In genomic region chr3:106981323-106981722, GRCm38 (mm10) we compare ENCODE assay signal across 22 mouse cellular contexts. TPM values are rescaled to one million over a fixed set of nuclear protein-coding genes. Genes with fewer than 3 reads are reported as not detected.
DNase-seq lines count a peak whose midpoint lies in the region; ATAC-seq and TF ChIP-seq lines count a peak whose summit lies in the region.
"Had no signal": no experiment of that assay in that cellular context is flagged by ENCODE, and none has a peak within 500 bp of the region (broad histone marks: within the 10 kb centered on the region; RNA-seq: fewer than 3 reads in every experiment).

No protein-coding gene starts in this region.

- TF ChIP-seq CTCF in hindbrain, postnatal 0 days (IDR thresholded peaks at IDR 0.05; ENCODE audit: low read depth), result no peak

- H3K27me3 ChIP-seq in hindbrain, embryonic 14.5 days (ENCODE audit: control insufficient read depth, insufficient read depth, low read length), result no peaks in the 10 kb centered on the region
- H3K27me3 ChIP-seq in hindbrain, postnatal 0 days (ENCODE audit: insufficient read depth, low read length), result no peaks in the 10 kb centered on the region
- H3K27me3 ChIP-seq in midbrain, embryonic 12.5 days, result no peaks in the 10 kb centered on the region
- H3K27me3 ChIP-seq in neural tube, embryonic 15.5 days (replicated peaks), result no peaks in the 10 kb centered on the region
- H3K27me3 ChIP-seq: embryonic facial prominence, embryonic 15.5 days had no signal

- no peaks in the 10 kb centered on the region for H3K9me3 ChIP-seq in hindbrain, embryonic 14.5 days (ENCODE audit: control insufficient read depth, low read length)
- no peaks in the 10 kb centered on the region for H3K9me3 ChIP-seq in hindbrain, postnatal 0 days (ENCODE audit: low read length)
- no peaks in the 10 kb centered on the region for H3K9me3 ChIP-seq in midbrain, embryonic 12.5 days
- H3K9me3 ChIP-seq in neural tube, embryonic 15.5 days (replicated peaks), result no peaks in the 10 kb centered on the region
- H3K9me3 ChIP-seq: embryonic facial prominence, embryonic 15.5 days had no signal

- no peak overlapping the region for H3K4me3 ChIP-seq in hindbrain, embryonic 14.5 days (replicated peaks; ENCODE audit: low read length)
- H3K4me3 ChIP-seq in hindbrain, postnatal 0 days (ENCODE audit: low read length), result no peak overlapping the region
- H3K4me3 ChIP-seq in midbrain, embryonic 12.5 days, result no peak overlapping the region
- no peak overlapping the region for H3K4me3 ChIP-seq in neural tube, embryonic 15.5 days (replicated peaks)
- H3K4me3 ChIP-seq: embryonic facial prominence, embryonic 15.5 days had no signal

- H3K9ac ChIP-seq in hindbrain, embryonic 14.5 days, result no peak overlapping the region
- no peak overlapping the region for H3K9ac ChIP-seq in hindbrain, postnatal 0 days (replicated peaks; ENCODE audit: low read length)
- H3K9ac ChIP-seq in midbrain, embryonic 12.5 days (replicated peaks), result no peak overlapping the region
- H3K9ac ChIP-seq in neural tube, embryonic 15.5 days (replicated peaks), result no peak overlapping the region
- H3K9ac ChIP-seq: embryonic facial prominence, embryonic 15.5 days had no signal

- 35% methylated on average over 3 of the region's 3 CpGs for WGBS in hindbrain, embryonic 14.5 days
- 29% methylated on average over 3 of the region's 3 CpGs for WGBS in hindbrain, postnatal 0 days
- WGBS in midbrain, embryonic 12.5 days, result 55% methylated on average over 3 of the region's 3 CpGs
- WGBS in neural tube, embryonic 15.5 days, result 48% methylated on average over 3 of the region's 3 CpGs

- no peak overlapping the region for H3K4me2 ChIP-seq in hindbrain, embryonic 14.5 days (replicated peaks)
- no peak overlapping the region for H3K4me2 ChIP-seq in hindbrain, postnatal 0 days (ENCODE audit: low read depth, low read length)
- H3K4me2 ChIP-seq in midbrain, embryonic 12.5 days (replicated peaks), result no peak overlapping the region
- H3K4me2 ChIP-seq in neural tube, embryonic 15.5 days, result no peak overlapping the region
- H3K4me2 ChIP-seq: embryonic facial prominence, embryonic 15.5 days; heart, embryonic 11.5 days had no signal

- peak overlapping the region; percentile 23 for H3K27ac ChIP-seq in hindbrain, embryonic 14.5 days
- H3K27ac ChIP-seq in hindbrain, postnatal 0 days, result no peak overlapping the region
- H3K27ac ChIP-seq in midbrain, embryonic 12.5 days (replicated peaks), result peak overlapping the region; percentile 56
- H3K27ac ChIP-seq in neural tube, embryonic 15.5 days (replicated peaks), result peak overlapping the region; percentile 51; the same call in 1 of the 2 replicates
- H3K27ac ChIP-seq: embryonic facial prominence, embryonic 15.5 days; stomach, postnatal 0 days had no signal

- DNase-seq in adrenal gland, postnatal 14 days, result peak; percentile 16
- no peak for DNase-seq in adrenal gland, adult 18-20 months (ENCODE audit: low spot score in 2 of 2)
- DNase-seq in hindbrain, embryonic 14.5 days (ENCODE audit: low spot score), result no peak
- no peak for DNase-seq in hindbrain, postnatal 0 days (ENCODE audit: low spot score)
- DNase-seq in urinary bladder, adult 2 months (ENCODE audit: low spot score), result no peak
- no peak for DNase-seq in left cerebral cortex, adult 8-10 months (ENCODE audit: low spot score in 2 of 2)
- DNase-seq: adrenal gland, postnatal 10 days; cerebellum, adult 2 months; cerebellum, postnatal 36 days; heart, postnatal 10 days; kidney, adult 2 months; kidney, postnatal 14 days; left cerebral cortex, postnatal 4 days; liver; lung, postnatal 14 days; right cerebral cortex, adult 18-20 months had no signal

- no peaks in the 10 kb centered on the region for H3K4me1 ChIP-seq in hindbrain, embryonic 14.5 days (replicated peaks; ENCODE audit: control insufficient read depth, insufficient read depth, low read length)
- no peaks in the 10 kb centered on the region for H3K4me1 ChIP-seq in hindbrain, postnatal 0 days (ENCODE audit: insufficient read depth, low read length)
- peaks cover 9% of the 10 kb centered on the region; the same call in 1 of the 2 replicates for H3K4me1 ChIP-seq in midbrain, embryonic 12.5 days
- H3K4me1 ChIP-seq in neural tube, embryonic 15.5 days, result 0 out of 2 replicates have a peak, but pooled peaks cover 4% of the 10 kb centered on the region
- H3K4me1 ChIP-seq: embryonic facial prominence, embryonic 15.5 days had no signal

- H3K36me3 ChIP-seq in hindbrain, embryonic 14.5 days (replicated peaks; ENCODE audit: control insufficient read depth, insufficient read depth), result no peaks in the 10 kb centered on the region
- no peaks in the 10 kb centered on the region for H3K36me3 ChIP-seq in hindbrain, postnatal 0 days (ENCODE audit: insufficient read depth, low read length)
- H3K36me3 ChIP-seq in midbrain, embryonic 12.5 days, result no peaks in the 10 kb centered on the region
- no peaks in the 10 kb centered on the region for H3K36me3 ChIP-seq in neural tube, embryonic 15.5 days
- H3K36me3 ChIP-seq: embryonic facial prominence, embryonic 15.5 days had no signal

- peak; percentile 22; the same call in 1 of the 2 replicates for ATAC-seq in hindbrain, embryonic 14.5 days (ENCODE audit: low FRiP score)
- ATAC-seq in hindbrain, postnatal 0 days, result no peak
- ATAC-seq in midbrain, embryonic 12.5 days (ENCODE audit: low FRiP score, low read depth), result peak; percentile 48; the same call in 1 of the 2 replicates
- peak; percentile 65 for ATAC-seq in neural tube, embryonic 15.5 days (ENCODE audit: low FRiP score)
- ATAC-seq: inflammation-experienced regulatory T-cells, adult 6 months had no signal

RNA-seq across cellular contexts. Expression of gene Kcna3, which starts 54.6 kb away (rescaled TPM):
- total RNA-seq in adrenal gland, postnatal 14 days (2021), result 0.74 and 2.9 TPM in 2 replicates
- 1 to 10 TPM in 1 of 2 experiments, under 1 TPM in 1; 0.83 to 1.3 TPM for total RNA-seq in adrenal gland, adult 18-20 months (2021)
- 10.9 and 14.8 TPM in 2 replicates for polyA plus RNA-seq in hindbrain, embryonic 14.5 days (2014; fragmentation: Nextera tagmentation; extraction: Ambion mirVana)
- 52.0 and 53.9 TPM in 2 replicates for total RNA-seq in hindbrain, postnatal 0 days (2014; rRNA removed)
- polyA plus RNA-seq in hindbrain, postnatal 0 days (2015; fragmentation: Nextera tagmentation; extraction: Ambion mirVana), result 9.2 and 11.3 TPM in 2 replicates
- polyA plus RNA-seq in midbrain, embryonic 12.5 days (2016; fragmentation: Nextera tagmentation; extraction: Ambion mirVana), result 8.9 and 10.1 TPM in 2 replicates
- 7.9 and 9.2 TPM in 2 replicates for polyA plus RNA-seq in neural tube, embryonic 15.5 days (2015; fragmentation: Nextera tagmentation; extraction: Ambion mirVana)
- polyA plus RNA-seq in urinary bladder, adult 2 months (2012; rRNA removed), result 0.18 and 0.19 TPM in 2 replicates
- 10 to 100 TPM; 26.9 to 31.1 (median 27.7) TPM for total RNA-seq in left cerebral cortex, adult 8-10 months (2022)
